Mouse (Mus musculus) embryo, embryonic 11.5 days (tissue): Measurements from ENCODE around the gene Phlda3.

Experiments
- DNase-seq: peaks from one replicate; pipeline ENCODE4 v3.0.0-alpha.2; 2012; ENCODE audit warnings: low read depth, low spot score

The Phlda3 gene

DNA sequence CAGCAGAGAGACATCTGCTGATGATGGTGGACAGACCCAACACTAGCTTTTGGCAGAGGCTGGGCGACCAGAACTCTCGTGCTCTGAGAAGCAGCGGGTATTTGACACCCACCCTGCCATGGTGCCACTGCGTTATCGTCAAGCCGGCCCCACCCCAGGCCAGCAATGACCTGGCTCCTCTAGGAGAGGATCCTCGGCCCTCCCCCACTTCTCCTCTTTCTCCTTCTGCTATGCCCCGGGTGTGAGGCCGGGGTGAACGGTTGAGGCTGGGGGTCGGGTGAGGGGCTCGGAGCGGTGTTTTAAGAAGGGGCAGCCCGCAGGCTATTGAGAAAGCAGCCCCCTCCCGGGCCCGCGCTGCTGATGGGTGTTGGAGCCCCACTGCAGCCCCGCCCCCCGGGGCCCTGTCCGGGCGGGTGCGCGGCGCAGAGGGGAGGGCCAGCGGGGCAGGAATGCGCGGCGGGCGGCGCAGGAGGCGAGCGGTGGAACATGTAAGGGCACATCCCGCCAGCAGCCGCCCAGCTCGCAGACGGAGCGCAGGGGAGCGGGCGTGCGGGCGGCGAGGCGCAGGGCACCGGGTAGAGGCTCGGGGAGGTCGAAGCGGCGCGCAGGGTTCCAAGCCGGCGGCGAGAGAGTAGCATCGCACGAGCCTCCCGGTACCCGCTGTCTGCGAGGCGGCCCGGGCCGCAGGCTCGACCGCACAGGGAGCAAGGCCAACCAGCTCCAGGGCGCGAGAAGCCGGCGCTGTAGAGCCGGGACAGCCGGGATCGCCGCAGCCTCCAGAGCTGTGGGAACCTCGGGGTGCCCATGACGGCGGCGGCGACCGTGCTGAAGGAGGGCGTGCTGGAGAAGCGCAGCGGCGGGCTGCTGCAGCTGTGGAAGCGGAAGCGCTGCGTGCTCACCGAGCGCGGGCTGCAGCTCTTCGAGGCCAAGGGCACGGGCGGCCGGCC is at the start of gene Phlda3:
Gene Phlda3, plus strand, starts transcription at position 475 of the 947 bp plus-strand sequence.
- DNase-seq = peak; percentile 63

DNA sequence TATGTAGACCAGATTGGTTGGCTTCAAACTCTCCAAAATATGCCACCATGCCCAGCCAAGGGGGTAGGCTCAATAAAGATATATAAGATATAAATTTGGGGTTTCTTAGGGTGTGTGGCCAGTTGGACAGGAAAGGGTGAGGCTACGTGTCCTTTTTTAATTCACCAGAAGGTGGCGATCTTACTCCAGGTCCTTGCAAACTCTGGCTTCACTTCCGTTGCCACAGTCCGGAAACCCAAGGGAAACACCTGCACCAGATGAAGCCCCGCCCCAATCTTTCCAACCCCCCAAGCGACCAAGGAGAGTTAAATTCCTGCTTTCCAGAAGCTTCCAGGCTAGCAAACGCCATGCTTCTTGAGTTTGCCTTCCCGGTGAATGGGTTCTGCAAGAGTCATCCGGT is 46.4 kb upstream of the Phlda3 start:
- DNase-seq = peak; percentile 57

DNA sequence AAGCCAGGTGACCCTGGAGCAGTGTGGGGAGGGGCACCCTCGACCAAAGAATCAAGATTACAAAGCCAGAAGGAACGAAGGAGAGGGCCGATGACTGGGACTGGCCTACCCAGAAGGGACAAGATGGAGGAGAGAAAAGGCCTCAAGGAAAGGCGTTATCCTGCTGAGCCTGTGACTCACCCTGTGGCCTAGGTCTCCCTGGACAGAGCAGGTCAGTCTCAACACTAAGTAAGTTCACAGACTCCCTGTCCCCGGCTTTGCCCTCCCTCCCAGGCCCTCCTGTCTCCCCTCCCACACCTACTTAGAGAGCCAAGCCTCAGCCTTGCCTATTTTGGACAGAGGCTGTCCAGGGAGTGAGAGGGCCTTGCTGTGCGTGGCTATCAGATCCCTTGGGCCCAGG is 45.9 kb upstream of the Phlda3 start, which contains the start of gene Csrp1:
Gene Csrp1, plus strand, starts transcription at position 79 of the 400 bp plus-strand sequence.
- DNase-seq = no peak

DNA sequence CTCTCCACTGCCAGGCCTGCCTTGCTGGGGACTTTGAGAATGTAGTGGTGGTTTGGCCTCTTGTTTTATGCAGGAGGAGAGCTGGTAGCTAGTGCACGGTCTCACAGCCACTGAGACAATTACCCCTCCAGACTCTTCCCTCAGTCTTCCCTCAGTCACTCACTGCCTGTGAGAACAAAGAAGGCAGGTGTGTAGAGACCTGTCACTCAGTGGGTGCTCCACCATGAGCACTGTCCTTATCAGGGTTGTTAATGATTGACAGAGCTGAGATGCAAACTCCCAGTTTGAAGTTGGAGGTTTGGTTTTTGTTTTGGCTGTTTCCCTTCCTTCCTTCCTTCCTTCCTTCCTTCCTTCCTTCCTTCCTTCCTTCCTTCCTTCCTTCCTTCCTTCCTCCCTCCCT is 42.9 kb upstream of the Phlda3 start:
- no peak for DNase-seq

DNA sequence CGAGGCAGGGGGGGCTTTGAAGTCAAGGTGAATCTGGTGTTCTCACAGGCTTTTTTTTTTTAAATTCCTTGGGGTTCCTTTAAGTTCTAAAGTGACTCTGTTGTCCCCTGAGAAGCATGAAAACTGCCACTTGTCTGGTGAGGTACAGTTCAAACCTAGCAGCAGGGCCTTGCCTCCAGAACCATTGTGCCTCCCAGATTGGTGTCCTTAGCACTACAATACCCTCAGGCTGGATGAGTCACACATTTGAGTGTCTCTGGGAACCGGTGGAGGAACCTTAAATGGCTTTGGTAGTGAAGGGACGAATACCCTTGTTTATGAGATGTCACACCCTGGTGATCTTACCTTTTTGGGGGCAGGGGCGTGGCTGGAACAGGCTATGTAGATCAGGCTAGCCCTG is 41.8 kb upstream of the Phlda3 start:
- no peak for DNase-seq

DNA sequence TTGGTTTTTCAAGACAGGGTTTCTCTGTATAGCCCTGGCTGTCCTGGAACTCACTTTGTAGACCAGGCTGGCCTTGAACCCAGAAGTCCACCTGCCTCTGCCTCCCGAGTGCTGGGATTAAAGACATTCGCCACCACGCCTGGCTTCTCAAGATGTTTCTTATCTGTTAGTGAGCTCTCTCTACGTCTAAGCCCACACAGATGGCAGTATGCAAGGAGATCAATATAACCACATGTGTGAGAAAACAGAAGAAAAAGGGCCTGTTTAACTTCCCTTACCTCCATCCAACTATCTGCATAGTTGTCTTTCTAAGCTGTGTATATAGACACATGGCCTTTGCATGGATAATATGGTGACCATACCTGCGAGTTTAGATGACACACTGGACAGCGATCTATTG is 40.6 kb upstream of the Phlda3 start:
- no peak for DNase-seq

DNA sequence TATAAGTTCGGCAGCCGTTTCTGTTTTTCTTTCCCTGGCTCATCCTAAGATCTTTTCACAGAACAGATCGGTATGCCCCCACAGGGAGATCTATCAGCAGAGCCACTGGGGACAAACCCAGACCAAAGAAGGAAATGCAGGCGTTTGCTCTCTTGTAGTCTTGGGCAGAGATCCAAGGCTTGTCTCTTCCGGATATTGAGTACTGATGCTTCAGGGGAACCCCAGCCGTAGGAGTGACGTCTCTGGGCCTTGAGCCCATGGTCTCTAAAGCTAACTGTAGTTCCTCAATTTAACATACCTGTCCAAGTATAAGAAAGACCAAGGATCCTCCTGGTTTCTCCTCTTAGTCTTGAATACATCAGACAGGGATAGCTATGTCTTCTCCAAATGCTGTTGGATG is 40.0 kb upstream of the Phlda3 start:
- DNase-seq = no peak

DNA sequence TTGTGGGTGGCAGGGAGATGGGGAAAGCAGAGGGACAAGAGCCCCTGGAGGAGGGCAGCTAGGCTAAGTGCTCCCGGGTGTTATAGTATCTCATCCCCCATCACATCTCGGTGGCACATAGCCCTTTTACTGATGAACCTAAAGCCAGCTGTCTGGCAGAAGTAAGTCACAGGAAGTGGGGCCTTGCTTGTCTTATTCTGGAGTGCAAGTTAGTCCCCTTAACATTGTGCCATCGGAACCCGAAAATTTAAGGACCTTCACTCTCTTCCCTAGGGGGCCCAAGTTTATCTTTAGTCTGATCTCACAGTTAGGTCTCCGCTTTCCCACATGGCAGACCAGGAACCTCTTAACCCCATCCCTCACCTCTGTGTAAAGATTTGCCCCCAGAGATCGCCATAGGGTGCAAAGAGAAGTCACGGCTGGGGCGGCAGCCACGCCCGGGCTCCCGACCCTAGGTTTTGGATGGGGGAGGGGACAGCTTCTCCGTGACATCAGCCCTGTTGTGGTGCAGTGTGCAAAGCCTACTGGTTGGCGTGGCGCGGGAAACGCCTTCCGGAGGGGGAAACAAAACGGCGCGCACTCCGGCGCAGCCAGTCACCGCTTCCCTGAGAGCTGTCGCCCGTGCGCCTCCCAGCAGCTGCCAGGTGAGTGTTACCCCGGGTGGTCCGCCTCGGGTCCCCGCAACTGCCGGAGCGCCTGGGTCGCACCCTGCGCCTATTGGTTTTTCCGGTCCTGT is 37.1 kb upstream of the Phlda3 start:
- peak; percentile 77 for DNase-seq

DNA sequence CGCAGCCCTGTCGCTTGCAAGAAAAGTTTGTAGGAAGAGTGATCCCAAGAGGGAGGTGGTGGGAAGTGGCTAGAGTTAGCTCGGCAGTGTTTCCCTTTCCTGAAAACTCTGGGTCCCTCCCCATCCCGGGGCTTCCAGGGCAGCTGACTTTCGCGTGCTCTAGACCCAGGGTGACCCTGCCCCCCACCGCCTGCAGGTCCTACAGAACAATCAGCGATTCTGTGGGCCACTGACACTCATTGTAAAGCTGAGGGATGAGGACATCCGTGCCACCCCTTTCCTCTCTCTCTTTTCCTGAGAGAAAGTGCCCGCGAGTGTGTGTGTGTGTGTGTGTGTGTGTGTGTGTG is 36.6 kb upstream of the Phlda3 start:
- no peak for DNase-seq

DNA sequence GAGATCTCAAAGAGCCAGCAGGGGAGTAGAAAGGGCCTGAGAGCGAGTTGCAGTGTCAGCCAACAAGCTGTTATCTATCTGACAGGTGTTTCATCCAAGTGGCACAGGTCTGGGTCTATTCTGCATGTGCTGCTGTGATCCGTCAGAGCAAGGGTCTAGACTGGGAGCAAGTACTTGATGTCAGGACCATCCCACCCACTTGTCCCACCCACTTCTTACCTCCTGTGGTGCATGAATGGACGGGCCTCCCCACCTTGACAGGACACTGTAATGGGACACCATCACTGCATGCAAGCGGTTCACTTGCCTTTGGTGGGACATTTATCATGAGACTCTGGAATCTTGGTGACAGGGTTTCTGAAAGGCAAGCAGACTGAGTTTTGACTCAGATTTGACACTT is 36.1 kb upstream of the Phlda3 start:
- no peak for DNase-seq

DNA sequence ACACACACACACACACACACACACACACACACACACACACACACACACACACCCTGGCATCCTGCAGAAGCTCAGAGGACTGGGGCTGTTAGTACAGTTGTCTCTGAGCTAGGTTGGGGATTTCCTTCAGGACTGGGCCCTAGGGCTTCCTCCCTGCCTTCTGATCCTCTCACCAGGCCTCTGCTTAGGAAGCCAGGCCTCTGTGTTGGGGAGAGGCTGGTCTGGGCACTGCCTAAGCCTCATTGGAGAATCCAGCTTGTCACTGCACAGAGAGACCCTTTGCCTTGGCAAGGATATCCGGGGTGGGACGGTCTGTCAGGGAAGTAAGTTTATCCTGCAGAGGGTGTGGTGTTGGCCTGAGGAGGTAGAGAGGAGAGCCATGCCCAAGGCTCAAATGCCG is 35.6 kb upstream of the Phlda3 start:
- DNase-seq = no peak

DNA sequence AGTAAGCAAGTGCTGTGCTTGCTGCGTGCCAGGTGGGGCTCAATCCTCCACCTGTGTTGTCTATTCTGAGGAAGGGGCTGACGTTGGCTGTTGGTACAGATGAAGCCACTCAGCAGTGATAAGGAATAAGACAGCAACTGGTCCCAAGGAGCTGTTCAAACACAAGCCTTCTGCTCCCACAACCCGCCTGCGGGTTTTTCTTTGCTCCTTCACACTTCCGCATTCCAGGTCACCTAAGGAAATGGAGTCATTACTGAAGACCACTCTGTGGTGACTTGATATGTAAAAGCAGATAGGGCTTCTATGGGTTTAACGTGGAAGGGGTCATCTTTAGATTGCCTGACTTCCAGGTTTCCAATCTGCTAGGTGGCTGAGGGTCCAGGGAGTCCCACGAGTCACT is 34.5 kb upstream of the Phlda3 start:
- DNase-seq = no peak

DNA sequence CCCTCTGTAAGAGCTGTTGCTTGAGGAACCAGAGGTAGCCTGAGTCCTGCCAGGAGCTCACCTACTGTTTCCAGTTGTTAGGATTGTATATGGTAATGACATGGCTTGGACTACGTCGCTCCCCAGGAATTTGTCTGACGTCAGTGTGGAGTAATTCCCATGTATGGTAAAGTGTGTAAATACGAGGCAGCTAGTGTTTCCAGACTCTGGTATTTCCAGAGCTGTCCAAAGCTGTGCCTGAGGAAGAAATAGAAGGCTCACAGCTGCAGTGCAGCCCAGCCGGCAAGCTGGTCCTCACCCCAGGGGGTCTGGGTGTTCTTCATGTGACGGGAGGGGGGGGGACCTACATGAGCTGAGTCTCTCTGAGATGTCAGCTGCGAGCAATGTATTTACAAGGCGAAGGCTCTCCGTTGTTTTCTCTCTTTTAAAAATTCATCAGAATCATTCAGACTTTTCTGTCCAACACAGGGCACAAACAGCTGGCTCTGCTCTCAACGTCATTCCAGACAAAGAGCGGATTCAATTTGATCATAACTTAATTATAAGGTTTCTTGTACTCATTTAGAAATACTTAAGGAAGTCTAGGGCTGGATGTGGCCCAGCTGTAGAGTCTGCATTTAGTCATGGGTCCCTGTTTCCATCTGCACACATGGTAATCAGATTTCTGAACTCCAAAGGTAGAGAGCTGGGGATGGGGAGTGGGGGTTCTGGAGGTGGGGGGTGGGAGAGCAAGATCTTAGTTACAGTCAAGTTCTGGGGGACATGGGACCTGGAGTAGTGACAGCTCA is 33.8 kb upstream of the Phlda3 start:
- peak; percentile 58 for DNase-seq

DNA sequence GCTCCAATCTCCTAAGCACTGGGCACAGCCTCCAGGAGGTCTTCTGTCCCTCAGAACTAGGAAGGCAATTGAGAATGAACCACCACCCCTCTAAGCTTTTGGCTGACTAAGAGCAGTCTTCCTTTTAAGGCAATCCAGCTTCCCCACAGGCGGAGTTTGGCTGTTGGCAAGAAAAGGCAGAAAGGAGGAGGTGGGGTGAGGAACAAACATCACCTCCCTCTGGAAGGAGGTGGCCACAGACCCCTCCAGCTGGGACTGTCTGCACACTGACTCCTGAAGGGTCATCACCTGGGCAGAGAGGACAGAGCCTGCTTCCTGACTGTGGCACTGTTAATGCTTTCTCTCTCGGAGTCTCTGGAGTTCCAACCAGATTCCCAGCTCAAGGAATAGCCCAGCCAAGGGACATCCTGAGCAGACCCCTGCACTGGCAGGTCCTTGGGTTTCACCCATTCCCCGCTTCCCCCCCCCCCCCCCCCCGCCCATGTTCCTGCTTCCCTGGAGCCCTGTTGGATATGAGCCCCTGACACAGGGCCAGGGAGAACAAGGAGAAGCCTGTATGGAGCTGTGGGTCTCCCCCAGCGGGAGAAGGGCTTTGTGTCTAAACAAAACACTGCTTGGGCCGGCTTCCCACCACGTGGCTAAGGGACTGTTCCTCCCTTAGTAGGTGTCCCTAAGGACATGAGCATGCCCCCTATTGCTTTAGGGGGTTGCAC is 31.5 kb upstream of the Phlda3 start:
- DNase-seq = no peak

DNA sequence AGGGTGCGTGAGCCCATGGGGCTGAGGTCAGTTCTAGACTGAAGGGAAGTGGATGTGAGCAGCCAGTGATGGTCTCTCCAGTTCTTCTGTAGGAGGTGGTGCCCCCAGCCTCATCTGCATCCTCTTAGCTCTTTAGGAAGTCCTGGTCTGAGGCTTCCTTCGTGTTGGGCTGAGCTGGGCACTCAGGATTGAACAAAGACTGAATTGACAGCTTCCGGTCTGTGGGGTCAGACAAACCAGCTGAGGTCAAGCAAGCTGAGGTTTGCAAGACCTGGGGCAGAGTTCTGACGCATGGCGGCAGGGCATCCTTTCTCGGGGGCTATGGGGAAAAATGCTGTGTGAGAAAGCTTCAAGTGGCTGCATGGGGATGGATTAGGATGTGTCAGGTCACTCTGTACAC is 30.5 kb upstream of the Phlda3 start:
- no peak for DNase-seq

DNA sequence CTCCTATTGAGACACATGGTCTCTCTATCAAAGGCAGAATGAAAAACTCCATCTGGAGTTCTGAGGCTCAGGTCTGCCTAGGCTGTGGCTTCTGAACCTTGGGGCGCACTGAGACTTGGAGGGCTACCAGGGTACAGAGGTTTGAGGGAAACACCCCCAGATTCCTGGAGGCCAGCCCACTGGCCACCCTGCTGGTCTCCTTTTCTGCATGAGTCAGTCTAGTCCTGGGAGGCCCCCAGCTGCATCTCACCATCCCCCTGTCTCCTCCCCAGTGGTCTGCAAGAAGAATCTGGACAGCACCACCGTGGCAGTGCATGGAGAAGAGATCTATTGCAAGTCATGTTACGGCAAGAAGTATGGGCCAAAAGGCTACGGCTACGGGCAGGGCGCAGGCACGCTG is 20.9 kb upstream of the Phlda3 start:
- DNase-seq = no peak

DNA sequence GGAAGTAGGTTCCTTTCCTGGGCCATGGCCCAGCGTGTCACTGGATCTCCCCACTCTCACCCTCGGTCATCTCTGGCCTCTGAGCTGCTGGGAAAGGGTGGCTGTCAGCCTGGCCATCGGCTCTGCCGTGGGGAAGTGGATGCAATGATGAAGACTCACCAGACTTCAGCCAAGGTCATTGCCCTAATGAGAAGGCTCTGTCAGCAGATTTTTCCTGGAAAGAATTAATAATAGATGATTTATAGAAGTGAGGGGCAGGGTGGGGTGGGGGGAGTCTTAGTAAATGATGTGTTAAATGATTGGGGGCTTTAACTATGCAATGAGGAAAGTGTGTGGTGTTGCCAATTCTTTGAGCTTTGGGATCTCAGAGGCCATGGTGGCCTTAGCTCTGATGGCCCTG is 19.7 kb upstream of the Phlda3 start:
- no peak for DNase-seq

DNA sequence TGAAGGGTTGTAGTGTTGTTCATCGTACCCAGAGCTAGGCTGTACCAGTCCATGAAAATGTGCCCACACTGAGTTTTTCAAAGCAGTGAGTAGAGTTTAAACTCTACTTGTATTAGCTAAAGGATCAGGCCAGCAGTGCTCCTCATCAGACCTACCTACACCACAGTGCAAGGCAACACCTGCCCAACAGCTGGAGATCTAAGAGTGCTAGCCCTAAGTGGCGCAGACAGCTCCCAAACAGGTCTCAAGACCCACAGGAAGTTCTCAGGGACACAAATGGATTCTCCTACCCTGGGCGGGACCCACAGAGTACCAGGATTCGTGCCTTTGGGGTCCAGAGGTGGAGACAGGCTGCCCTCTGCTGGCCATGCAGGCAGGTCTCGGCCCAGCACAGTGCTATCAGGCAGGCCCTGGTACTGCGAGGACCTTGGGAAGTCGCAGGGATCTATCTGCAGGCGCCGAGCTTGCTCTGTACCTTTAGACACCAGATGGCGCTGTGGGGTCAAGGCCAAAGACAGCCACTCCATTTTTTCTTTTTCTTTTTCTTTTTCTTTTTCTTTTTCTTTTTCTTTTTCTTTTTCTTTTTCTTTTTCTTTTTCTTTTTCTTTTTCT is 13.1 kb upstream of the Phlda3 start:
- DNase-seq = peak; percentile 91

DNA sequence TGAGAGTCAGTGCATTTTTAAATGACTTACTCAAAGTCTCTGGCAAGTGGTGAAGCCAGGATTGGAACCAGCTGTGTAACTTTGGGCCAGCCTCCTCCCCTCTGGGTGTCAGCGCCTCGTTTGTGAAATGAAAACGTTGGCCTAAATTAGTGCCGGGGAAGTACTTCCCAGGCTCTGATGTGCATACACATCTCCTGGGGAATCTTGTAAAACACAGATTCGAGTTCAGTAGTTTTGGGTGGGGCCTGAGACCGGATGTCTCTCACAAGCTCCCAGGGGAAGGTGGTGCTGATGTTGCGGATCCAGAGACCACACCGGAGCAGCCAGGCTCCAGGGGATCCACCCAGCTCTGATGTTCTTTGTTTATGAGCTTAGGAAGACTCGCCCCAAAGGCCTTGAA is 10.6 kb upstream of the Phlda3 start:
- DNase-seq = no peak

DNA sequence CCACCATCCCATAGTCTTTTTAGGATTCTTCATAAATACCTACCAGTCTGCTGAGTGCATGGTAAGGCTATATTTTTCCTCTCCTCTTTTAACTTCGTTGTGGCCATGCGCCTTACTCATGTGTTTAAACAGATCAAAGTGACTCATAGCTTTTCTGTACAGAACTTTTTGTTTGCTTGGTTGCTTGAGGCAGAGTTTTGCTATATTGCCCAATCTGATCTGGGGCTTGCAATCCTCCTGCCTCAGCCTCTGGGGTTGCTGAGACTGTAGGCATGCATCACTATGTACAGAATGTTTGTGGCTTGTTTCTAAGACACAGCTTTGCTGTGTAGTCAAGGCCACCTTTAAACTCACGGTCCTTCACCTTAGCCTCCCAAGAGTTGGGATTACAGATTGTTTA is 10.0 kb upstream of the Phlda3 start:
- no peak for DNase-seq

DNA sequence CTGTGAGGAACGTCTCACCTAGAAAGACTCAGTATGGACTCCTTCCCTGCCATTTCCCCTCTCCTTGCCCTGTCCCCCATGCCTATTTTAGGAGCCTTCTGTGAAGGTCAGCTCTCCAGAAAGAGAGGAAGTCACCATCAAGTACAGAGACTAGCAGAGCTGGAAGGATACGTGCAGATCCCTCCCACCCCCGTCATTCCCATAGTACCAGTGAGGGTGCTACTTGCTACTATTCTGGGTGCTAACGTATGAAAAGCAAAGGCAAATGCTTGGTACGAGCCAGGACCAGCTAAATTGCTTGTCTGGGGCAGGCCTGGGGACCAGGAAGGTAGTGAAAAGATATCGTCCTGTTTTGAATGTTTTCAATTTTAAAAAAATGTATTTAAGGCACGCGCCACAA is 8.6 kb upstream of the Phlda3 start:
- DNase-seq = no peak
